Mouse (Mus musculus): ENCODE data around the gene Cldn6. TPM values are rescaled to one million over a fixed set of nuclear protein-coding genes. Genes with fewer than 3 reads are reported as not detected.

Cldn6 gene
- polyA plus RNA-seq, 1 experiment from 2014 or later: 10.1 TPM

Other genes starting within 250 kb of the Cldn6 start
- not detected in 2 replicates for gene Vmn2r117, start 199.6 kb upstream of the Cldn6 start, polyA plus RNA-seq (2016; fragmentation: Nextera tagmentation; extraction: Ambion mirVana)
- gene Zfp213, start 115.0 kb upstream of the Cldn6 start, polyA plus RNA-seq (2016; fragmentation: Nextera tagmentation; extraction: Ambion mirVana): 27.5 and 28.7 TPM in 2 replicates
- 19.8 and 25.7 TPM in 2 replicates for gene Zfp13, start 79.8 kb upstream of the Cldn6 start, polyA plus RNA-seq (2016; fragmentation: Nextera tagmentation; extraction: Ambion mirVana)
- gene Zscan10, start 78.4 kb upstream of the Cldn6 start, polyA plus RNA-seq (2016; fragmentation: Nextera tagmentation; extraction: Ambion mirVana): 0.12 and 0.19 TPM in 2 replicates
- 0.89 and 1.1 TPM in 2 replicates for gene Mmp25, start 34.0 kb upstream of the Cldn6 start, polyA plus RNA-seq (2016; fragmentation: Nextera tagmentation; extraction: Ambion mirVana)
- 0.32 TPM in 1 of 2 replicates, not detected in the other for gene Bicdl2, start 18.7 kb upstream of the Cldn6 start, polyA plus RNA-seq (2016; fragmentation: Nextera tagmentation; extraction: Ambion mirVana)
- gene Hcfc1r1, start 5.7 kb upstream of the Cldn6 start, polyA plus RNA-seq (2016; fragmentation: Nextera tagmentation; extraction: Ambion mirVana): 29.5 and 36.4 TPM in 2 replicates
- gene Thoc6, start 5.4 kb upstream of the Cldn6 start, polyA plus RNA-seq (2016; fragmentation: Nextera tagmentation; extraction: Ambion mirVana): 74.2 and 77.3 TPM in 2 replicates
- 3.2 and 3.8 TPM in 2 replicates for gene Tnfrsf12a, start 1.8 kb upstream of the Cldn6 start, polyA plus RNA-seq (2016; fragmentation: Nextera tagmentation; extraction: Ambion mirVana)
- 1.5 and 3.1 TPM in 2 replicates for gene Cldn9, start 4.8 kb downstream of the Cldn6 start, polyA plus RNA-seq (2016; fragmentation: Nextera tagmentation; extraction: Ambion mirVana)
- not detected in 2 replicates for gene 1520401A03Rik, start 43.5 kb downstream of the Cldn6 start, polyA plus RNA-seq (2016; fragmentation: Nextera tagmentation; extraction: Ambion mirVana)
- gene Pkmyt1, start 47.1 kb downstream of the Cldn6 start, polyA plus RNA-seq (2016; fragmentation: Nextera tagmentation; extraction: Ambion mirVana): 58.5 and 59.7 TPM in 2 replicates
- 27.6 and 36.2 TPM in 2 replicates for gene Paqr4, start 61.6 kb downstream of the Cldn6 start, polyA plus RNA-seq (2016; fragmentation: Nextera tagmentation; extraction: Ambion mirVana)
- gene Kremen2, start 66.6 kb downstream of the Cldn6 start, polyA plus RNA-seq (2016; fragmentation: Nextera tagmentation; extraction: Ambion mirVana): 1.7 and 2.3 TPM in 2 replicates
- 187 and 202 TPM in 2 replicates for gene Flywch1, start 92.4 kb downstream of the Cldn6 start, polyA plus RNA-seq (2016; fragmentation: Nextera tagmentation; extraction: Ambion mirVana)
- gene Flywch2, start 106.8 kb downstream of the Cldn6 start, polyA plus RNA-seq (2016; fragmentation: Nextera tagmentation; extraction: Ambion mirVana): 19.5 and 23.4 TPM in 2 replicates
- 509 and 515 TPM in 2 replicates for gene Srrm2, start 111.3 kb downstream of the Cldn6 start, polyA plus RNA-seq (2016; fragmentation: Nextera tagmentation; extraction: Ambion mirVana)
- gene Elob, start 149.9 kb downstream of the Cldn6 start, polyA plus RNA-seq (2016; fragmentation: Nextera tagmentation; extraction: Ambion mirVana): 1,078 TPM in 2 replicates
- gene Prss33, start 156.8 kb downstream of the Cldn6 start, polyA plus RNA-seq (2016; fragmentation: Nextera tagmentation; extraction: Ambion mirVana): 0.28 and 0.52 TPM in 2 replicates
- gene Prss32, start 164.6 kb downstream of the Cldn6 start, polyA plus RNA-seq (2016; fragmentation: Nextera tagmentation; extraction: Ambion mirVana): not detected in 2 replicates
- gene Prss41, start 164.9 kb downstream of the Cldn6 start, polyA plus RNA-seq (2016; fragmentation: Nextera tagmentation; extraction: Ambion mirVana): 1.7 and 2.3 TPM in 2 replicates
- gene Prss21, start 188.8 kb downstream of the Cldn6 start, polyA plus RNA-seq (2016; fragmentation: Nextera tagmentation; extraction: Ambion mirVana): not detected in 2 replicates
- not detected in 2 replicates for gene Dcpp1, start 201.6 kb downstream of the Cldn6 start, polyA plus RNA-seq (2016; fragmentation: Nextera tagmentation; extraction: Ambion mirVana)
- gene Dcpp2, start 201.6 kb downstream of the Cldn6 start, polyA plus RNA-seq (2016; fragmentation: Nextera tagmentation; extraction: Ambion mirVana): not detected in 2 replicates
- not detected in 2 replicates for gene Dcpp3, start 238.2 kb downstream of the Cldn6 start, polyA plus RNA-seq (2016; fragmentation: Nextera tagmentation; extraction: Ambion mirVana)

Measured in midbrain, embryonic 10.5 days (tissue).